Comparison of ENCODE assay signal across 9 mouse cellular contexts in the genomic region with DNA sequence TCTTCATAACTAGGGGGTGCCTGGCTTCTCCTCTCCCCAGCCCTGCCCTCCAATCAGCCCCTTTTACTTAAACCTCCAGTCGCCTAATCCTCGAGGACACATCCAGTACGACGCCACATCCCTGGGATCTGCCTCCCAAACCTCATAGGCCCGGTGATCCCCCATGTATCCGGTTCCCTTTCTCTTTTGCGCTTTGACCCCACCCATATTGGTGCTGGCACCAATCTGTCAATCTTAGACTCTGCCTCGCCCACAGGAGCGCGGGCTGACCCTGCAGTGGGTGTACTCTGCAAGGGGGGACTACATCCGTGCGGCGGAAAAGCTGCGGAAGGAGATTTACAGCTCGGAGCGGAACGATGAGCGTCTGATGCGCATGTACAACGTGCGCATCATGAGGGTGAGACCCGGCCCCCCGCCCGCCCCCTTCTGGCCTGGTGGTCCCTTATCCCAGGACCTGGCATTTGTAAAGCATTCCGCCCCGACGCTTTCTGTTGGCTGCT. TPM values are rescaled to one million over a fixed set of nuclear protein-coding genes. Genes with fewer than 3 reads are reported as not detected.
A peak's percentile ranks its signal among the peaks of the same experiment; 100 is the strongest.
DNase-seq lines count a peak whose midpoint lies in the region; ATAC-seq and TF ChIP-seq lines count a peak whose summit lies in the region.
"Had no signal": no experiment of that assay in that cellular context is flagged by ENCODE, and none has a peak within 500 bp of the region (broad histone marks: within the 10 kb centered on the region; RNA-seq: fewer than 3 reads in every experiment).

No protein-coding gene starts in this region.

- H3K4me2 ChIP-seq in lung, embryonic 16.5 days (ENCODE audit: low read depth, low read length), result peak overlapping the region; percentile 59

- no peak for ATAC-seq in CD4-positive, CD25-positive, alpha-beta regulatory T cell, adult 4 months
- ATAC-seq in lung, embryonic 16.5 days (ENCODE audit: low read depth), result peak; percentile 65

- peak overlapping the region; percentile 41 for H3K4me3 ChIP-seq in layer of hippocampus, adult 2 months
- H3K4me3 ChIP-seq in lung, embryonic 16.5 days (ENCODE audit: low read length), result peak overlapping the region; percentile 43
- H3K4me3 ChIP-seq: erythroblast, embryonic 14.5 days had no signal

- H3K27me3 ChIP-seq in lung, embryonic 16.5 days (ENCODE audit: control insufficient read depth, insufficient read depth, low read depth, low read length), result peaks cover 3% of the 10 kb centered on the region; the same call in 1 of the 2 replicates

- WGBS in lung, embryonic 16.5 days, result 11% methylated on average over 27 of the region's 27 CpGs

- peak overlapping the region; percentile 69 for H3K27ac ChIP-seq in layer of hippocampus, adult 2 months
- no peak overlapping the region for H3K27ac ChIP-seq in lung, embryonic 16.5 days (ENCODE audit: low read length)

- no peaks in the 10 kb centered on the region for H3K9me3 ChIP-seq in lung, embryonic 16.5 days (ENCODE audit: control insufficient read depth, low read length)

- no peak; the same call in 1 of the 2 replicates for TF ChIP-seq CTCF in layer of hippocampus, adult 2 months (conservative IDR thresholded peaks at IDR 0.05)

- peaks cover 6% of the 10 kb centered on the region; the same call in 1 of the 2 replicates for H3K4me1 ChIP-seq in lung, embryonic 16.5 days (replicated peaks; ENCODE audit: control insufficient read depth, insufficient read depth, low read length)

- peak overlapping the region; percentile 53 for H3K9ac ChIP-seq in lung, embryonic 16.5 days (ENCODE audit: low read length)

- DNase-seq in CD4-positive, CD25-positive, alpha-beta regulatory T cell, adult 2 months (ENCODE audit: low read depth, low spot score), result peak; percentile 44
- DNase-seq in R1 (ENCODE audit: low read depth, low spot score), result peak; percentile 46
- peak; percentile 57 to 68 for DNase-seq in frontal cortex, postnatal 10 days (ENCODE audit: low spot score in 2 of 2)
- peak; percentile 43 to 58 for DNase-seq in layer of hippocampus, adult 2 months (ENCODE audit: low spot score in 2 of 2)
- peak; percentile 53 for DNase-seq in right cerebral cortex, postnatal 25 days
- DNase-seq in gastrocnemius, adult 8-10 months (ENCODE audit: low spot score in 2 of 2), result no peak

- H3K36me3 ChIP-seq in lung, embryonic 16.5 days (ENCODE audit: control insufficient read depth, insufficient read depth, low read length), result no peaks in the 10 kb centered on the region

RNA-seq across cellular contexts. Expression of gene Tfr2, which starts 14.1 kb away (rescaled TPM):
- 1 to 10 TPM in 1 of 2 experiments, not detected in 1; 1.6 TPM for polyA plus RNA-seq in CD4-positive, CD25-positive, alpha-beta regulatory T cell, adult 4 months (2017; shearing (Covaris generic))
- total RNA-seq in layer of hippocampus, adult 2 months (2021), result 10 to 100 TPM; 16.7 to 20.2 TPM
- polyA plus RNA-seq in lung, embryonic 16.5 days (2015; fragmentation: Nextera tagmentation; extraction: Ambion mirVana), result 0.46 and 1.4 TPM in 2 replicates
- total RNA-seq in gastrocnemius, adult 8-10 months (2022), result not detected

RNA-seq across cellular contexts. Expression of gene Mospd3, which starts 17.1 kb away (rescaled TPM):
- 10 to 100 TPM; 27.3 to 28.8 TPM for polyA plus RNA-seq in CD4-positive, CD25-positive, alpha-beta regulatory T cell, adult 4 months (2017; shearing (Covaris generic))
- 10 to 100 TPM; 26.2 to 29.3 TPM for total RNA-seq in layer of hippocampus, adult 2 months (2021)
- polyA plus RNA-seq in lung, embryonic 16.5 days (2015; fragmentation: Nextera tagmentation; extraction: Ambion mirVana), result 30.4 and 30.7 TPM in 2 replicates
- total RNA-seq in gastrocnemius, adult 8-10 months (2022), result 10 to 100 TPM; 10.1 to 13.6 (median 11.6) TPM

RNA-seq across cellular contexts. Expression of gene Pcolce, which starts 29.9 kb away (rescaled TPM):
- polyA plus RNA-seq in CD4-positive, CD25-positive, alpha-beta regulatory T cell, adult 4 months (2017; shearing (Covaris generic)), result 1 to 10 TPM in 1 of 2 experiments, not detected in 1; 1.4 TPM
- total RNA-seq in layer of hippocampus, adult 2 months (2021), result 1 to 10 TPM; 6.1 to 8.4 TPM
- 119 and 123 TPM in 2 replicates for polyA plus RNA-seq in lung, embryonic 16.5 days (2015; fragmentation: Nextera tagmentation; extraction: Ambion mirVana)
- 10 to 100 TPM; 16.2 to 35.4 (median 22.9) TPM for total RNA-seq in gastrocnemius, adult 8-10 months (2022)

RNA-seq across cellular contexts. Expression of gene Actl6b, which starts 30.4 kb away (rescaled TPM):
- polyA plus RNA-seq in CD4-positive, CD25-positive, alpha-beta regulatory T cell, adult 4 months (2017; shearing (Covaris generic)), result not detected
- 100 to 1,000 TPM; 138 to 142 TPM for total RNA-seq in layer of hippocampus, adult 2 months (2021)
- polyA plus RNA-seq in lung, embryonic 16.5 days (2015; fragmentation: Nextera tagmentation; extraction: Ambion mirVana), result 0.51 and 0.60 TPM in 2 replicates
- not detected for total RNA-seq in gastrocnemius, adult 8-10 months (2022)
- polyA plus RNA-seq: erythroblast, embryonic 14.5 days had no signal

RNA-seq across cellular contexts. Expression of gene Fbxo24, which starts 45.1 kb away (rescaled TPM):
- under 1 TPM; 0.46 to 0.49 TPM for polyA plus RNA-seq in CD4-positive, CD25-positive, alpha-beta regulatory T cell, adult 4 months (2017; shearing (Covaris generic))
- under 1 TPM in 1 of 2 experiments, not detected in 1; 0.56 TPM for total RNA-seq in layer of hippocampus, adult 2 months (2021)
- polyA plus RNA-seq in lung, embryonic 16.5 days (2015; fragmentation: Nextera tagmentation; extraction: Ambion mirVana), result 0.13 and 0.15 TPM in 2 replicates
- total RNA-seq in gastrocnemius, adult 8-10 months (2022), result under 1 TPM in 2 of 4 experiments, not detected in 2; 0.20 to 0.29 TPM
- polyA plus RNA-seq: erythroblast, embryonic 14.5 days had no signal

Comparison
In these comparisons a context has a peak if more than half of its experiments do, and no peak if none do; other contexts are left out.
1. DNase-seq: peak in CD4-positive, CD25-positive, alpha-beta regulatory T cell, adult 2 months (single experiment), R1 (single experiment), frontal cortex, postnatal 10 days (2 of 2), layer of hippocampus, adult 2 months (2 of 2) and right cerebral cortex, postnatal 25 days (single experiment); none in gastrocnemius, adult 8-10 months (0 of 2).
2. RNA of gene Tfr2, which starts 14.1 kb away (total RNA-seq): 16.7 to 20.2 TPM in layer of hippocampus, adult 2 months; not detected in gastrocnemius, adult 8-10 months; every median in the first group is over 10 times any median in the second.